Mouse (Mus musculus): ENCODE data around the gene Isl1. TPM values are rescaled to one million over a fixed set of nuclear protein-coding genes. Genes with fewer than 3 reads are reported as not detected.
A peak's percentile ranks its signal among the peaks of the same experiment; 100 is the strongest.

The Isl1 gene
- total and polyA plus RNA-seq, 2 experiments from 2014 or later: 8.3 to 16.9 TPM

GRCm38 (mm10) chr13:116308933-116309583 is 431 bp downstream of the Isl1 start:
- peak overlapping the region; percentile 66 for H3K4me2 ChIP-seq (ENCODE audit: low read depth, low read length)
- H3K9me3 ChIP-seq (ENCODE audit: low read length): no peaks in the 10 kb centered on the region
- H3K27ac ChIP-seq: no peak overlapping the region
- no peak for TF ChIP-seq CTCF (IDR thresholded peaks at IDR 0.05; ENCODE audit: low read depth)
- H3K9ac ChIP-seq (replicated peaks; ENCODE audit: low read length): no peak overlapping the region
- no peaks in the 10 kb centered on the region for H3K4me1 ChIP-seq (ENCODE audit: insufficient read depth, low read length)
- ATAC-seq (peak; percentile 38; the same call in 1 of the 2 replicates), DNase-seq (ENCODE audit: low spot score) (no peak)
- no peaks in the 10 kb centered on the region for H3K36me3 ChIP-seq (ENCODE audit: insufficient read depth, low read length)
- peaks cover 86% of the 10 kb centered on the region for H3K27me3 ChIP-seq (ENCODE audit: insufficient read depth, low read length)
- peak overlapping the region; percentile 36 for H3K4me3 ChIP-seq (ENCODE audit: low read length)
- WGBS: 1% methylated on average over 18 of the region's 18 CpGs

- Histone ChIP-seq H3K9ac (replicated peaks; ENCODE audit: low read length) (no peak overlapping the region), H3K27me3 (ENCODE audit: insufficient read depth, low read length) (peaks cover 88% of the 10 kb centered on the region), H3K9me3 (ENCODE audit: low read length) (no peaks in the 10 kb centered on the region), H3K36me3 (ENCODE audit: insufficient read depth, low read length) (no peaks in the 10 kb centered on the region), H3K27ac (no peak overlapping the region), H3K4me3 (ENCODE audit: low read length) (0 out of 2 replicates have a peak overlapping the region, but pooled peaks have one; percentile 8), H3K4me1 (ENCODE audit: insufficient read depth, low read length) (no peaks in the 10 kb centered on the region), H3K4me2 (ENCODE audit: low read depth, low read length) (no peak overlapping the region)
- 1% methylated on average over 20 of the region's 20 CpGs for WGBS
- DNase-seq (ENCODE audit: low spot score): no peak
- TF ChIP-seq CTCF (IDR thresholded peaks at IDR 0.05; ENCODE audit: low read depth): no peak
- ATAC-seq: no peak
Measured at GRCm38 (mm10) chr13:116308121-116308932, 1.2 kb downstream of the Isl1 start.

GRCm38 (mm10) chr13:116306591-116306990 is 2.9 kb downstream of the Isl1 start:
- no peak overlapping the region for H3K27ac ChIP-seq
- TF ChIP-seq CTCF (IDR thresholded peaks at IDR 0.05; ENCODE audit: low read depth): no peak
- 2% methylated on average over 6 of the region's 6 CpGs for WGBS
- H3K27me3 ChIP-seq (ENCODE audit: insufficient read depth, low read length): peaks cover 90% of the 10 kb centered on the region
- H3K4me1 ChIP-seq (ENCODE audit: insufficient read depth, low read length): no peaks in the 10 kb centered on the region
- no peak overlapping the region for H3K4me3 ChIP-seq (ENCODE audit: low read length)
- no peaks in the 10 kb centered on the region for H3K9me3 ChIP-seq (ENCODE audit: low read length)
- no peak for ATAC-seq
- H3K9ac ChIP-seq (replicated peaks; ENCODE audit: low read length): no peak overlapping the region
- H3K4me2 ChIP-seq (ENCODE audit: low read depth, low read length): no peak overlapping the region
- DNase-seq (ENCODE audit: low spot score): no peak
- no peaks in the 10 kb centered on the region for H3K36me3 ChIP-seq (ENCODE audit: insufficient read depth, low read length)

GRCm38 (mm10) chr13:116305721-116306120 is 3.8 kb downstream of the Isl1 start:
- H3K9ac ChIP-seq (replicated peaks; ENCODE audit: low read length): no peak overlapping the region
- H3K4me2 ChIP-seq (ENCODE audit: low read depth, low read length): no peak overlapping the region
- H3K27me3 ChIP-seq (ENCODE audit: insufficient read depth, low read length): peaks cover 90% of the 10 kb centered on the region
- H3K4me3 ChIP-seq (ENCODE audit: low read length): no peak overlapping the region
- 0% methylated on average over 2 of the region's 2 CpGs for WGBS
- no peak overlapping the region for H3K27ac ChIP-seq
- H3K4me1 ChIP-seq (ENCODE audit: insufficient read depth, low read length): no peaks in the 10 kb centered on the region
- H3K9me3 ChIP-seq (ENCODE audit: low read length): no peaks in the 10 kb centered on the region
- ATAC-seq: no peak
- no peak for TF ChIP-seq CTCF (IDR thresholded peaks at IDR 0.05; ENCODE audit: low read depth)
- no peak for DNase-seq (ENCODE audit: low spot score)
- H3K36me3 ChIP-seq (ENCODE audit: insufficient read depth, low read length): no peaks in the 10 kb centered on the region

- ATAC-seq: no peak
Measured at GRCm38 (mm10) chr13:116304713-116305470, 4.6 kb downstream of the Isl1 start.

GRCm38 (mm10) chr13:116303766-116304165 is 5.7 kb downstream of the Isl1 start:
- no peaks in the 10 kb centered on the region for H3K36me3 ChIP-seq (ENCODE audit: insufficient read depth, low read length)
- no peak overlapping the region for H3K4me3 ChIP-seq (ENCODE audit: low read length)
- WGBS: 2% methylated on average over 6 of the region's 6 CpGs
- peaks cover 89% of the 10 kb centered on the region for H3K27me3 ChIP-seq (ENCODE audit: insufficient read depth, low read length)
- DNase-seq (ENCODE audit: low spot score): no peak
- no peak overlapping the region for H3K27ac ChIP-seq
- no peak for ATAC-seq
- no peak overlapping the region for H3K4me2 ChIP-seq (ENCODE audit: low read depth, low read length)
- H3K9ac ChIP-seq (replicated peaks; ENCODE audit: low read length): no peak overlapping the region
- TF ChIP-seq CTCF (IDR thresholded peaks at IDR 0.05; ENCODE audit: low read depth): no peak
- no peaks in the 10 kb centered on the region for H3K9me3 ChIP-seq (ENCODE audit: low read length)
- H3K4me1 ChIP-seq (ENCODE audit: insufficient read depth, low read length): no peaks in the 10 kb centered on the region

More at GRCm38 (mm10) chr13:116304713-116305470, 4.6 kb downstream of the Isl1 start:
- peaks cover 88% of the 10 kb centered on the region for H3K27me3 ChIP-seq (ENCODE audit: insufficient read depth, low read length)
- H3K4me2 ChIP-seq (ENCODE audit: low read depth, low read length): no peak overlapping the region
- no peak for TF ChIP-seq CTCF (IDR thresholded peaks at IDR 0.05; ENCODE audit: low read depth)
- H3K4me1 ChIP-seq (ENCODE audit: insufficient read depth, low read length): no peaks in the 10 kb centered on the region
- no peak for DNase-seq (ENCODE audit: low spot score)
- H3K9ac ChIP-seq (replicated peaks; ENCODE audit: low read length): no peak overlapping the region
- H3K36me3 ChIP-seq (ENCODE audit: insufficient read depth, low read length): no peaks in the 10 kb centered on the region
- H3K9me3 ChIP-seq (ENCODE audit: low read length): no peaks in the 10 kb centered on the region
- H3K27ac ChIP-seq: no peak overlapping the region
- H3K4me3 ChIP-seq (ENCODE audit: low read length): no peak overlapping the region
- 2% methylated on average over 25 of the region's 25 CpGs for whole genome bisulfite sequencing
